Mouse (Mus musculus) kidney, postnatal 10 days (tissue): Measurements from ENCODE around the gene Tac2.

Experiments
- DNase-seq: peaks from one replicate; pipeline ENCODE4 v3.0.0; 2021; ENCODE audit warnings: mixed read lengths

Gene Tac2

DNA sequence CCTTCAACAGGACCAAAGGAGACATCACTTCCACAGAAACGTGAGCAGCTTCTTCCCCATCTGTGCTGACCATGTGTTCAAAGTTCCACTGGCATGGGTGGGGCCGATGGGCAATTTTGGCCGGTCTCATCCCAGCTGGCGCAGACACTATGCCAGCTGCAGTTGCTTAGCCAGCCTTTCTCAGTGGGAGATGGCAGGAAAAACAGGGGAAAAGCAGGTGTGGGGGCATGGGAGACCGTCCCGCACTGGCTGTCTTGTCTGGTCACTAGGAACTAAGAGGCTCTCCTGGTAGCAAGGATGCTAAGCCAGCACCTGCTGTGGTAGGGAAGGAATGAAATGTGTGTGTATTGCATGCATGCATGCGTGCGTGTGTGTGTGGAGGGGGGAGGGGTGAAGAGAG lies 4.2 kb downstream of the Tac2 start:
- DNase-seq: no peak

DNA sequence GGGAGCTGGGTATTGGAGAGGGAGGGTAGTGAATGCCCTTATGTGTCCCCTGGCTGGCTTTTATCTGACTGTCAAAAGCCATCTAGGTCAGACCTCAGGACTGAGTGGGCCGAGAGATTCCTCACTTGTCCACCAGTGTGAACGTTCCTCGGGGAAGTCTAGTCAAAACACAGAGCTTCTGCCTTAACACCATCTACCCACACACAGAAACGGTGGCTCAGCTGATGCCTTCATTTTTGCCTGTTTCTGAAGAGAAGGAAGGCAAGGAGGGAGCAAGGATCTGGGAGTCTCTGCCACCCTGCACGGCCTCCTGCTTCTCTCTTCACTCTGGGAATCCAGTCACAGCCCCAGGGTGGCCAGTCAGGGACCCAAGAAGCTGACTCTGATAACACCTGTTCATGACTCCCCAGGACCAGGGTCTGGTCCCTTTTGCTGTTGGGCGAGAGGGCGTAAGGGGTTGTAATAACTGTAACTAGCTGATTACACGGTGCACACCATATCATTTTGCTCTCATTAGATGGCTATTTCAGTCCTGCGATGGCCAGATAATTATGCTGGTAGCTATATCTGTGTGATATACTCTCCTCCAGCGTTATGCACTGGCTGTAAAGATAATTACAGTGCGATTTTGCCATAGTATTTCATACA lies 6.1 kb downstream of the Tac2 start:
- no peak for DNase-seq

DNA sequence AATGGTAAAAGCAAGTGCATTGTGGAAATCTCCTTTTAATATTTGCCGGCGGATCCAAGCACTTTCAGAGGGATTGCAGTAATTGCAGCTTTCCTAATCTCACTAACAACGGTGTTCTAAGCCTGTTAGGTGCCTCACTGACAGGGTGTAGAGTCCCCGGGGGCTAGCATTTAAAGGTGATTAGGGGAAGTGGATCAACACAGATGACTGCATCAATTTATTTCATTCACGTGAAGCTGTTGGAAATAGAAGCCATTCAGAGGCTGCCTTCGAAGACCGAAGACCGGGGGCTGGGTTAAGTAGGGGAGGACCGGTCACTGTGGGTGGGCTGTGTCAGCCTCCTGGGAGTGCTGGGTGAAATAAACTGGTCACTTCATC lies 6.6 kb downstream of the Tac2 start:
- no peak for DNase-seq

- DNase-seq: no peak
Observed at GRCm38 (mm10) chr10:127731397-127731796, 7.1 kb downstream of the Tac2 start.

GRCm38 (mm10) chr10:127734434-127734833 lies 10.2 kb downstream of the Tac2 start:
- peak; percentile 43 for DNase-seq

DNA sequence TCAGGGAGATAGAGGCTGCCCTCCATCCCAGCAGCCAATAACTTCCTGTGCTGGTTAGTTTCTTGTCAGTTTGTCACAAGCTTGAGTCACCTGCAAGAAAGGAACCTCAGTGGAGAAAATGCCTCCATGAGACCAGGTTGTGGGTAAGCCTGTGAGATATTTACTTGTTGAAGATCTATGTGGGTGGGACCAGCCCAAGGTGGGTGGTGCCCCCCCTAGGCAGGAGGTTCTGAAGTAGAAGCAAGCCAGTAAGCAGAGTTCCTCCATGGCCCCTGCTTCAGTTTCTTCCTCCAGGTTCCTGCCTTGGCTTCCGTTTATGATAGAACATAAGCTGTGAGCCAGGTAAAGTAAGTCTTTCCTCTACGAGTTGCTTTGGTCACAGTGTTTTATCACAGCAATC lies 12.0 kb downstream of the Tac2 start:
- no peak for DNase-seq

- no peak for DNase-seq
Observed at GRCm38 (mm10) chr10:127736916-127737315, 12.6 kb downstream of the Tac2 start.

- no peak for DNase-seq
Observed at GRCm38 (mm10) chr10:127737552-127737951, 13.3 kb downstream of the Tac2 start.

DNA sequence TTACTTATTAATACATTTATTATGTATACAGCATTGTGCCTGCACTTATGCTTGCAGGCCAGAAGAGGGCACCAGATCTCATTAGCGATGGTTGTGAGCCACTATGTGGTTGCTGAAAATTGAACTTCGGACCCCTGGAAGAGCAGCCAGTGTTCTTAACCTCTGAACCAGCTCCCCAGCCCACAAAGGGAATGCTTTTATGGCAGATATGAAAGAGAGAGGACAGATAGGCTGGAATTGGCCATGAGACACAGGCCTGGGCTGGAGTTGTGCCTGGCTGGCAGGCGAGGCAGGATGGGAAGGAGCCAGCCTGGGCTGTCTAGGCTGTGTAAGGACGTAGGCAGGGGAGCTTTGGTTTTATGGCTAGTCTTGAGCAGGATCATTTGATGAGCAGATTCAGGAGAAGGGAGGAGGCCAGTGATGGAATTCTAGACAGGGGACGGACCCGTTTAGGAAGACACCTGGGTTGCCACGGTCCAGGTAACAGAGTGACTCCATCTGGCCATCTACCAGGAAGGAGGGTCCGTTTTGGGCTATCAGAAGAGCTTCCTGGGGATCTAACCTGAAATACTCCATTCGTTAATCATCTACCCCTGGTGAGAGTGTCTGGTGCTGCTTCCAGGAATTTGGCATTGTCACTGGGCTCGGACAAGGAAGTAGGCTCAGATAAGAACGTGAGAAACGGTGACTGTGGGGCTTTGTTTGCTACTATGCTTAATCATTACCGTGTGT lies 14.0 kb downstream of the Tac2 start:
- DNase-seq: peak; percentile 47

DNA sequence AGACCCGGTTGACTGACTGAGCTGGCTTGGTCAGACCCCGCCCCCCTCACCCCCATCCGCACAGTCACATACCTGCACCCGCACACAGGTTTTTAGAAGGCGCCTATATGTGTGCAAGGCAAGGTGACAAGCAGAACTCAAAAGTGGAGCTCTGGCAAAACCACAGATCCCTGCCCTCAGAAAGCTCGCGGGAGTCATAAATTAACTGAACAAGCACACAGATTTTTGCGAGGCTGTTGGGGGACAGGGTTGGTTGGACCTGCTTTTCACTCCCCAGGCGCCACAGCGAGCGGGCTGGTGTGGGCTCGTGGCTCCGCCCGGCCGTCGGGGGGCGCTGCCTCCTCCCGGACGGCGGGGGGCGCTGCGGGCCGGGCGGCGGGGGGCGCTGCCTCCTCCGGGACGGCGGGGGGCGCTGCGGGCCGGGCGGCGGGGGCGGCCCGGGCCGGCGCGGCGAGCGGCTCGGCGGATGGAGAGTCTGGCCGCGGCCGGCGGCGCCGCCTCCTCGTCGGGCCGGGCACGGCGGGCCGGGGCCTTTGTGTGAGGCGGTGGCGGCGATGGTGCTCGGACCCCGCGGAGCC lies 14.9 kb downstream of the Tac2 start, which contains the start of gene Zbtb39:
Gene Zbtb39 (plus strand): TSS at position 456 of the 578 bp plus-strand sequence.
- peak; percentile 91 for DNase-seq

DNA sequence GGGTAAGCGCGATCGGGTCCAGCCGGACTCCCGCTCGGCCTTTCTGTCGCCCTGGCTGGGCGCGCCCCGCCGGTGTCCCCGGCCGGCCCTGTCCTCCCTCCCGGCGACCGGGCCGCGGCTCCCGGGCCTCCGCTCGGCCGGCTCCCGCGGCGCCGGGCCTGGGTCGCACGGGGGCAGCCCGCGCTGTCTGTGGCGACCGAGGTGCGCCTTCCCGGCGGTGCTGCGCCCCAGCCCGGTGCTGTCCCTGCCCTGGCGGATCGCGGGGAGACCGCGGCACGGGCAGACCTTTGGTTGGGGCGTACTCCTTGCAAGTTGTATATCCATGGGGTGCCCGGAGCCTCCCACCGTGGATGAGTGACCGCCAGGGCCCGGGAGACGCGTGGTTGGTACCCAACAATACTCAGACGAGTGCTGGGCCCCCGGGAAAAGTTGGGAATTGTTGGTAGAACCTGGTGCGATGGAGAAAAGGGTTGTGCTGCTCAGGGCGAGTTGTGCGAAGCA lies 15.4 kb downstream of the Tac2 start:
- peak; percentile 59 for DNase-seq

GRCm38 (mm10) chr10:127744661-127745060 lies 20.4 kb downstream of the Tac2 start:
- peak; percentile 73 for DNase-seq

DNA sequence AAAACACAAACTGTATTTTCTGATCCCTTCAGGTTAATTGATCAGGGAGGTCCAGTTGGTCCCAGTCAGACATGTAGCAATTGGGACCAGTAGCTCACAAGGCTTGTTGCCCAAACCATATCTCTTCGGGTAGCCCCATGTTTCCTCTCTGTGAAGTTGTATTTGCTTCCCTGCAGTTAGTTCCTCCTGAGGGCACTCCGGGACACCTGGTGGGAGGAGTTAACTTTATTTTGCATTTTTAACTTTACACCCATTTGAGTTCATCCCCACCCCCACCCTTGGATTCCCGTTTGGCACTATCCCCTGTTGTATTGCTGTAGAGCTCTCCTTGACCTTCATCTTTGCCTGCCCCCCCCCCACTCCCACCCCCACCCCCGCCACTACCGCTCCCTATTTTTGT lies 21.6 kb downstream of the Tac2 start:
- DNase-seq: no peak

GRCm38 (mm10) chr10:127747254-127747653 lies 23.0 kb downstream of the Tac2 start:
- DNase-seq: peak; percentile 80

- DNase-seq: peak; percentile 75
Observed at GRCm38 (mm10) chr10:127748847-127749612, 24.8 kb downstream of the Tac2 start.

- DNase-seq: no peak
Observed at GRCm38 (mm10) chr10:127750136-127750777, 26.0 kb downstream of the Tac2 start.

GRCm38 (mm10) chr10:127751548-127751947 lies 27.3 kb downstream of the Tac2 start, which contains the start of gene Gpr182:
Gene Gpr182, minus strand, starts transcription at chr10:127751732.
- peak; percentile 70 for DNase-seq

- peak; percentile 78 for DNase-seq
Observed at GRCm38 (mm10) chr10:127754566-127755166, 30.4 kb downstream of the Tac2 start.

- no peak for DNase-seq
Observed at GRCm38 (mm10) chr10:127755246-127755645, 31.0 kb downstream of the Tac2 start.

DNA sequence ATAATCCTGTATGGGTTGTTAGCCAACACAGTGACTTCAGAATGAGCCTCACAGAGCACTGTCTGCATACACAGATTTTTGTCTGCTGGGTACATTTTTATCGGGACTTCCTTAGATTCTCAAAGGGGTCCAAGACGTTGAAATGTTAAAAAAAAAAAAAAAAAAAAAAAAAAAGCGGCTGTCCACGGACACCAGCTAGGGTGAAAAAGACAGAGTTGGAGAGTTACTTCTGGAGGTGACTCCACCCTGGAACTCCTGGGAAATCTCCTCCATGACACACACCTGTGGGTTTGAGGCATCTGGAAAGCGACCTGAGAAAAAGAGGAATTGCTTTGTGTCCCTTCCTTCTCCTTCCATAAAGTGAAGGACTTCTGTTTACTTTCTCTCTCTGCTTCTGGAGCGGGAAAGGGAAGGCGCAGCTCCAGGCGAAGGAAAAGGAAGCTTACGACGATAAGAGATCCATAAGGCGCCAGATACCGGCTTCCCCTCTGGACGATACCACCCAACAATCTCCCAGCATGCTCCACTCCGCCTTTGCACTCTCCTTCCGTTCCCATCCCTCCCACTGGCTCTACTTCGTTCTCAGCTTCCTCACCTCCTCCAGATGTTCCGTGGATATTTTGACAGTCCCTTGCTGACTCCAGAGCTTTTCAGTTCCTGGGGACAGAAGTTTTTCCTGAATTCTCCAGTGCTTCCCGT lies 31.6 kb downstream of the Tac2 start:
- DNase-seq: peak; percentile 36
